Mouse (Mus musculus): Measurements from ENCODE around the gene Hagh. TPM values are rescaled to one million over a fixed set of nuclear protein-coding genes. Genes with fewer than 3 reads are reported as not detected.

The Hagh gene
- 10 to 100 TPM in 14 of 26 experiments, 1 to 10 TPM in 11, not detected in 1; 1.1 to 41.4 (median 14.0) TPM for total RNA-seq (2018; cell fraction: chromatin; rRNA removed)
- 10 to 100 TPM; 25.5 to 45.7 (median 35.0) TPM for total RNA-seq (2018; cell fraction: cytosol; rRNA removed)
- total RNA-seq (2018; cell fraction: nucleus; rRNA removed) = 10 to 100 TPM in 16 of 26 experiments, 1 to 10 TPM in 10; 3.3 to 27.8 (median 12.3) TPM
- polyA plus RNA-seq (2018) = 27.7 to 43.0 TPM (median 28.4 TPM) in 3 replicates

DNA sequence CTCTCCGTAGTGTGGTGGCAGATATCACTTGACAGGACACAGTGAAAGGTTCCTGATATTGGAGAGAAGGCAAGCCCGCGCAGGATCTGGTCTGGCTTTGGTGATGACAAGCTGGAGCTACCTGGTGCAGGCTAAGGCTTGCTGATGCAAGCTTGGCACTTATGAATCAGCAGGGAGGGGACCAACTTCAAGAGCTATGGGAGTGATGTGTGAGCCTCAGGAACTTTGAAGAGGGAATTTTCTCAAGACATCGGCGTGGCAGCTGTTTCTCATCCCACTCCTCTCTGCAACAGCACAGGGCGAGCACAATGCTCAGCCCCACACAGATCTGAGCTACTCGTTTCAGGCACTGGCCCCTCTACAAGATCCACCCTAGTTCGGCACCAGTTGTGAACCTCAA is at the start of gene Hagh:
Gene Hagh, plus strand, starts transcription at position 302 of the 400 bp plus-strand sequence.
- no peaks in the 10 kb centered on the region for H3K36me3 ChIP-seq (ENCODE audit: inconsistent target)
- no peak within 1 kb of the TSS for H3K27ac ChIP-seq
- H3K4me3 ChIP-seq (ENCODE audit: inconsistent target) = no peak within 1 kb of the TSS
- no peaks in the 10 kb centered on the region for H3K79me2 ChIP-seq (ENCODE audit: inconsistent target)
- WGBS (ENCODE audit: missing documents) = 87% methylated on average over 7 of the region's 8 CpGs

DNA sequence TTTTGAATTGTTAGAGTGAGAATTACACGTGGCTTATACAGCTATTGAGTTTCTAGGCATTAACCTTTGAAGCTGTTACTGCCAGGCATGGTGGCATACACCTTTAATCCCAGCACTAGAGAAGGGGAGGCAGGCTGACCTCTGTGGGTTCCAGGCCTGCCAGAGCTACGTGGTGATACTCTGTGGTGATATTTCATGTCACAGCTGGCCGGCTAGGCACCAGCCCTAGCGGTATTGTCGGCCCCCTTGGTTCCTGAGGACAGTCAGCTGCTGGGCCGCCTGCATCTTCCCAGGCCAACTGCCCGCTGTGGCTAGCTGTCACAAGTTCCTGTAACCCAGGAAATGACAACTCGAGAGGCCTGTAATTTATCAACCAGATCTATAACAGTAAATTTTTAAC is 47.8 kb upstream of the Hagh start:
- Histone ChIP-seq H3K36me3 (ENCODE audit: inconsistent target) (no peaks in the 10 kb centered on the region), H3K4me3 (ENCODE audit: inconsistent target) (no peak overlapping the region), H3K79me2 (ENCODE audit: inconsistent target) (no peaks in the 10 kb centered on the region), H3K27ac (no peak overlapping the region)
- WGBS (ENCODE audit: missing documents) = 45% methylated on average over 8 of the region's 8 CpGs

GRCm38 (mm10) chr17:24794791-24795190 is 45.2 kb upstream of the Hagh start:
- Histone ChIP-seq H3K36me3 (ENCODE audit: inconsistent target) (no peaks in the 10 kb centered on the region), H3K27ac (no peak overlapping the region), H3K4me3 (ENCODE audit: inconsistent target) (no peak overlapping the region), H3K79me2 (ENCODE audit: inconsistent target) (no peaks in the 10 kb centered on the region)
- WGBS (ENCODE audit: missing documents) = 84% methylated on average over 11 of the region's 12 CpGs

DNA sequence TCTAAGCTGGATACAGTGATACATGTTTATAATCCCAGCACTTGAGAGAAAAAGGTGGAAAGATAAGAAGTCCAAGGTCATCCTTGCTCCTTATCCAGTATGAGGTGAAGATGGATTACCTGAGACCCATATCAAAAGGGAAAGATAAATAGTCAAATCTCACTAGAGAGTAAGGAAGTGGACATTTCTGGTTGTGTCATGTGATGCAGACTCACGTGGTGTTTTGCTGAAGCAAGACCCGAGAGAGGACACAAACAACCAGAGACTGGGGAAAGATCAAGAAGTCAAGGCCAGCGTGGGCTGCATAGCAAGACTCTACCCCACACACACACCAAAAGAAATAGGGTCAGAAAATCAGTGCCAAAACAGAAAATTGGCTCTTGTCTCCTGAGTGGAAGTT is 43.0 kb upstream of the Hagh start:
- Histone ChIP-seq H3K27ac (no peak overlapping the region), H3K79me2 (ENCODE audit: inconsistent target) (no peaks in the 10 kb centered on the region), H3K36me3 (ENCODE audit: inconsistent target) (no peaks in the 10 kb centered on the region), H3K4me3 (ENCODE audit: inconsistent target) (no peak overlapping the region)
- WGBS (ENCODE audit: missing documents) = 31% methylated on average over 3 of the region's 3 CpGs

- no peak overlapping the region for H3K4me3 ChIP-seq (ENCODE audit: inconsistent target)
- 83% methylated on average over 9 of the region's 9 CpGs for WGBS (ENCODE audit: missing documents)
These were observed 41.7 kb upstream of the Hagh start for GRCm38 (mm10) chr17:24798229-24798628.

GRCm38 (mm10) chr17:24799476-24799875 is 40.5 kb upstream of the Hagh start:
- WGBS (ENCODE audit: missing documents) = 98% methylated on average over 4 of the region's 4 CpGs
- Histone ChIP-seq H3K4me3 (ENCODE audit: inconsistent target) (no peak overlapping the region), H3K36me3 (ENCODE audit: inconsistent target) (no peaks in the 10 kb centered on the region), H3K27ac (no peak overlapping the region), H3K79me2 (ENCODE audit: inconsistent target) (no peaks in the 10 kb centered on the region)

More at GRCm38 (mm10) chr17:24798229-24798628, 41.7 kb upstream of the Hagh start:
- no peaks in the 10 kb centered on the region for H3K79me2 ChIP-seq (ENCODE audit: inconsistent target)
- H3K27ac ChIP-seq = no peak overlapping the region
- H3K36me3 ChIP-seq (ENCODE audit: inconsistent target) = no peaks in the 10 kb centered on the region

- Histone ChIP-seq H3K36me3 (ENCODE audit: inconsistent target) (no peaks in the 10 kb centered on the region), H3K27ac (no peak overlapping the region), H3K4me3 (ENCODE audit: inconsistent target) (no peak overlapping the region), H3K79me2 (ENCODE audit: inconsistent target) (no peaks in the 10 kb centered on the region)
- 80% methylated on average over 3 of the region's 3 CpGs for WGBS (ENCODE audit: missing documents)
These were observed 39.4 kb upstream of the Hagh start for GRCm38 (mm10) chr17:24800524-24800923.

GRCm38 (mm10) chr17:24803952-24804951 is 35.7 kb upstream of the Hagh start, which contains the start of gene Meiob:
Gene Meiob, plus strand, starts transcription at chr17:24804289.
- WGBS (ENCODE audit: missing documents) = 2% methylated on average over 68 of the region's 71 CpGs
- peak within 1 kb of the TSS; percentile 50 for H3K4me3 ChIP-seq (ENCODE audit: inconsistent target)
- no peaks in the 10 kb centered on the region for H3K79me2 ChIP-seq (ENCODE audit: inconsistent target)
- no peaks in the 10 kb centered on the region for H3K36me3 ChIP-seq (ENCODE audit: inconsistent target)
- no peak within 1 kb of the TSS for H3K27ac ChIP-seq

DNA sequence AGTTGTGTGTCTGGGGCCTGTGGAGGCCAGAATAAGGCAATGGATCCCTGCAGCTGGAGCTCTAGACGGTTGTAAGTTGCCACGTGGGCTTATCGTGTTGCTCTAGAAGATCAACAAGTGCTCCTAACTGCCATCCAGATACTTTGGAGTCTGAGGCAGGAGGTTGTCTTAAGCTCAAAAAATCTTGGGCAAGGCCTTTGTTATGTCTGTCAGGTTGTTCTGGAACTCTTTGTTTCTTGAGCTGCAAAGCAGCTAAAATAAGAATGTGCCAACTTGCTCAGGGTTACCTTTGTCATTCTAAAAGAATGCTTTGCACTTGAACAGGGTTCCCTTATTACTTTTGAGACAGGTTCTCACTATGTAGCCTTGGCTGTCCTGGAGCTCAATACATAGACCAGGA is 28.7 kb upstream of the Hagh start:
- WGBS (ENCODE audit: missing documents) = 90% methylated on average over 3 of the region's 3 CpGs
- Histone ChIP-seq H3K27ac (no peak overlapping the region), H3K79me2 (ENCODE audit: inconsistent target) (no peaks in the 10 kb centered on the region)

GRCm38 (mm10) chr17:24812215-24812614 is 27.7 kb upstream of the Hagh start:
- H3K27ac ChIP-seq = no peak overlapping the region
- H3K4me3 ChIP-seq (ENCODE audit: inconsistent target) = no peak overlapping the region
- H3K36me3 ChIP-seq (ENCODE audit: inconsistent target) = no peaks in the 10 kb centered on the region
- no peaks in the 10 kb centered on the region for H3K79me2 ChIP-seq (ENCODE audit: inconsistent target)
- 46% methylated on average over 2 of the region's 2 CpGs for WGBS (ENCODE audit: missing documents)

More for the DNA sequence above, 28.7 kb upstream of the Hagh start:
- Histone ChIP-seq H3K36me3 (ENCODE audit: inconsistent target) (no peaks in the 10 kb centered on the region), H3K4me3 (ENCODE audit: inconsistent target) (no peak overlapping the region)

GRCm38 (mm10) chr17:24815256-24815655 is 24.7 kb upstream of the Hagh start:
- Histone ChIP-seq H3K4me3 (ENCODE audit: inconsistent target) (no peak overlapping the region), H3K79me2 (ENCODE audit: inconsistent target) (no peaks in the 10 kb centered on the region), H3K36me3 (ENCODE audit: inconsistent target) (no peaks in the 10 kb centered on the region), H3K27ac (no peak overlapping the region)
- 67% methylated on average over 5 of the region's 5 CpGs for WGBS (ENCODE audit: missing documents)

- H3K79me2 ChIP-seq (ENCODE audit: inconsistent target) = no peaks in the 10 kb centered on the region
- WGBS (ENCODE audit: missing documents) = 29% methylated on average over 1 of the region's 1 CpGs
- H3K36me3 ChIP-seq (ENCODE audit: inconsistent target) = no peaks in the 10 kb centered on the region
These were observed 22.4 kb upstream of the Hagh start for GRCm38 (mm10) chr17:24817503-24817902.

DNA sequence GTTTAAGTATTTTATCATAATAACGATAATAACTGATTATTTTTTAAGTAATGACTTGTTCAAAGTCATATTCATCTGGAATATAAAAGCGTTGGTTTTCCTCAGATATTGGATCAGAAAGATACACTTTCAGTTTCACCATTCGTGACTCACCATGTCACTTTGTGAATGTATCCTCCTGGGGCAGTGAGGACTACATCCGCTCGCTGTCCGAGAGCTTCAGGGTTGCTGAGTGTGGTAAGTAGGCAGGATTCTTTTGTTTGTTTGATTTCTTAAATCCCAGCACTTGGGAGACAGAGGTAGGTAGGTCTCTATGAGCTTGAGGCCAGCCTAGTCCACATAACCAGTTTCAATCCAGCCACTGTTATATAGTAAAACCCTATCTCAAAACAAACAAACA is 21.8 kb upstream of the Hagh start:
- no peak overlapping the region for H3K27ac ChIP-seq
- 67% methylated on average over 3 of the region's 6 CpGs for WGBS (ENCODE audit: missing documents)

More at GRCm38 (mm10) chr17:24817503-24817902, 22.4 kb upstream of the Hagh start:
- H3K27ac ChIP-seq = no peak overlapping the region
- H3K4me3 ChIP-seq (ENCODE audit: inconsistent target) = no peak overlapping the region

DNA sequence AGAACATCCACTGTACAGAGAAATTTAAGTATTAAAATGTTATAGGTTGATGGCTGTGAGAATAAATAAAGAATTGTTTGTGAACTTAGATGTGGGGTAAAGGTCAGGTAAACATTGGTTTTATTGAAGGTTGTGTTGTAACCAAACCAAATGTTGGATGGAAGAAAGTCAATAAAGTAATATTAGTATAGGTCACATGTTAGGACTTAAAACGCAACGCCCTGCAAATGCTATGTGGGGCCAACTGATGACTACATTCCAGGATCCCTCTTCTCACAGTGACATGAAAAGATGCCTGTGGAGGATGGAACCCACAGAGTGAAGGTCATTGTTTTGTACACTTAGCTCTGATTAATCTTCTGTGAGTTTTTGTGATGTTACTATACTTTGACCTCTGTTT is 20.5 kb upstream of the Hagh start:
- Histone ChIP-seq H3K36me3 (ENCODE audit: inconsistent target) (no peaks in the 10 kb centered on the region), H3K4me3 (ENCODE audit: inconsistent target) (no peak overlapping the region), H3K79me2 (ENCODE audit: inconsistent target) (no peaks in the 10 kb centered on the region), H3K27ac (no peak overlapping the region)
- WGBS (ENCODE audit: missing documents) = 73% methylated on average over 2 of the region's 2 CpGs

More for the DNA sequence above, 21.8 kb upstream of the Hagh start:
- H3K36me3 ChIP-seq (ENCODE audit: inconsistent target) = no peaks in the 10 kb centered on the region
- H3K4me3 ChIP-seq (ENCODE audit: inconsistent target) = no peak overlapping the region
- no peaks in the 10 kb centered on the region for H3K79me2 ChIP-seq (ENCODE audit: inconsistent target)
